Mouse (Mus musculus) liver, adult 2 months (tissue): ENCODE data around the gene Ebf1. TPM values are rescaled to one million over a fixed set of nuclear protein-coding genes. Genes with fewer than 3 reads are reported as not detected.

Experiments
- DNase-seq: peaks from one replicate; pipeline ENCODE4 v3.0.0-alpha.2; 2011; ENCODE audit warnings: low read depth, low spot score; ENCODE audit errors: extremely low read depth
- H3K27ac ChIP-seq: fragments of 200-500 bp; replicated peaks from 2 replicates; pipeline ENCODE4 v1.5.1; 2012; ENCODE audit warnings: low read depth, mild to moderate bottlenecking, control low read depth, inconsistent platforms, low read length; ENCODE audit not compliant: insufficient read depth
- H3K27me3 ChIP-seq: fragments of 200-500 bp; 2 replicates; pipeline ENCODE4 v1.6.1; 2012; ENCODE audit warnings: mild to moderate bottlenecking, moderate library complexity, low read length, inconsistent platforms; ENCODE audit not compliant: control insufficient read depth, insufficient read depth
- H3K36me3 ChIP-seq: fragments of 200-500 bp; 2 replicates; pipeline ENCODE4 v1.6.1; 2012; ENCODE audit warnings: low read length, inconsistent platforms; ENCODE audit not compliant: control insufficient read depth, insufficient read depth
- H3K4me1 ChIP-seq: fragments of 200-500 bp; 2 replicates; pipeline ENCODE4 v1.6.1; 2011; ENCODE audit warnings: low read length; ENCODE audit not compliant: control insufficient read depth, insufficient read depth
- H3K4me3 ChIP-seq: fragments of 200-500 bp; 2 replicates; pipeline ENCODE4 v1.5.1; 2011; ENCODE audit warnings: low read depth, mild to moderate bottlenecking, control low read depth, low read length, moderate library complexity; ENCODE audit not compliant: insufficient read depth
- H3K79me2 ChIP-seq: fragments of 200-500 bp; 2 replicates; pipeline ENCODE4 v1.6.1; 2012; ENCODE audit warnings: inconsistent platforms, mild to moderate bottlenecking, low read length, moderate library complexity; ENCODE audit not compliant: control insufficient read depth, insufficient read depth
- H3K9ac ChIP-seq: fragments of 200-500 bp; 2 replicates; pipeline ENCODE4 v1.6.1; 2012; ENCODE audit warnings: low read depth, mild to moderate bottlenecking, control low read depth, inconsistent platforms, low read length
- CTCF ChIP-seq: fragments of 200-500 bp; IDR thresholded peaks from 2 replicates; pipeline ENCODE4 v1.5.1; 2011; ENCODE audit warnings: low read depth, low read length, control low read depth
- POLR2A ChIP-seq: fragments of 200-500 bp; IDR thresholded peaks from 2 replicates; pipeline ENCODE4 v1.6.1; 2011; ENCODE audit warnings: low read length, control low read depth; ENCODE audit not compliant: insufficient read depth; ENCODE audit errors: extremely low read depth
- WGBS: fragments of 180-500 bp; shearing (Covaris S2); methylation state at CpG from one replicate; pipeline ENCODE4 v1.1.7; 2018; 5-methylcytosine and 5-hydroxymethylcytosine counted together
- polyA plus RNA-seq: library from polyadenylated mRNA; depleted of rRNA; stranded (reverse); fragments of >200 nt; gene quantifications from 2 replicates; pipeline ENCODE4 v1.2.3, GENCODE M21; 2012
- total RNA-seq: library from RNA; depleted of rRNA; stranded (reverse); fragments of >200 nt; gene quantifications from 2 replicates; pipeline ENCODE4 v1.2.3, GENCODE M21; 2014

Ebf1 gene
- total and polyA plus RNA-seq, 2 experiments, result 0.23 to 0.37 TPM

DNA sequence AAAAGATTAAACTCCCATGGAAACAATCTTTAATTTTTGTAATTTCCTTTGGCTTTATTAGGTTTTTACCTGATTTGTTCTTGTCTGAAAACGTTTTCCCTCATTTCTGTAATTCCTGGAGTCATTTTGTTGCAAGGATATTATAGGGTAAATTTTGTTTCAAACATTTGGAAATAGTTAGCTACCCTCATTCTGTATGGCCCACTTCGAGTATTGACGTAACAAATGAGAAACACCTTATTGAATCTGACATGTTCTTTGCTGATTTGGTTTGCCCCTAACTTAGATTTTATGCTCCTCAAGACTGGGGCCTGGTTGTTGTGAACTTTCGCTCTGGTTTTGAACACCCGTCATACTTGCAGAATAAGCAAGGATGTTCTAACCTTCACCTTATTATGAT lies 120.9 kb downstream of the Ebf1 start:
- Histone ChIP-seq H3K9ac (no peak overlapping the region), H3K79me2 (no peaks in the 10 kb centered on the region), H3K4me3 (no peak overlapping the region), H3K36me3 (no peaks in the 10 kb centered on the region), H3K27ac (no peak overlapping the region), H3K4me1 (no peaks in the 10 kb centered on the region), H3K27me3 (0 out of 2 replicates have a peak, but pooled peaks cover 5% of the 10 kb centered on the region)
- DNase-seq, result no peak
- 79% methylated on average over 5 of the region's 5 CpGs for WGBS
- TF ChIP-seq POLR2A (no peak), CTCF (no peak)

DNA sequence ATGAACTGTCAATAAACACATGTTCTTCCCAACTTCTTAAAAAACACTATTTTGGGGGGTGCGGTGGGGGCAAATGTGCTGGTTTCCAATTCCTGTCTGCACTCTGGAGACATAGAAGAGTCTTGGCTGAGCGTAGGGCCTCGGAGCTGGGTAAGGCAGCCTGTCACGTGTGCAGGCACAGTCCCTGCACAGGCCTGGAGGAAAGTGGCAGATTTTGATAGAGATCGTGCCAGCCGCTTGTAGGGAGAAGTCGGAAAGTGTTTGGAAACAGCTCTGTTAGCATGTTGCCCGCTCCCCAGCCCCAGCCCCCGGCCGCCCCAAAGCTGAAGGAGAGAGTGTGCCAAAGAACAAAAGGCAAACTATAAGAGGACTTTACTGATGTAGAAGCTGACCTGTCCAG lies 121.7 kb downstream of the Ebf1 start:
- Histone ChIP-seq H3K9ac (no peak overlapping the region), H3K79me2 (no peaks in the 10 kb centered on the region), H3K36me3 (no peaks in the 10 kb centered on the region), H3K4me1 (no peaks in the 10 kb centered on the region), H3K27ac (no peak overlapping the region), H3K4me3 (no peak overlapping the region), H3K27me3 (0 out of 2 replicates have a peak, but pooled peaks cover 5% of the 10 kb centered on the region)
- DNase-seq, result no peak
- 60% methylated on average over 10 of the region's 10 CpGs for WGBS
- TF ChIP-seq POLR2A, result no peak
- TF ChIP-seq CTCF, result no peak

DNA sequence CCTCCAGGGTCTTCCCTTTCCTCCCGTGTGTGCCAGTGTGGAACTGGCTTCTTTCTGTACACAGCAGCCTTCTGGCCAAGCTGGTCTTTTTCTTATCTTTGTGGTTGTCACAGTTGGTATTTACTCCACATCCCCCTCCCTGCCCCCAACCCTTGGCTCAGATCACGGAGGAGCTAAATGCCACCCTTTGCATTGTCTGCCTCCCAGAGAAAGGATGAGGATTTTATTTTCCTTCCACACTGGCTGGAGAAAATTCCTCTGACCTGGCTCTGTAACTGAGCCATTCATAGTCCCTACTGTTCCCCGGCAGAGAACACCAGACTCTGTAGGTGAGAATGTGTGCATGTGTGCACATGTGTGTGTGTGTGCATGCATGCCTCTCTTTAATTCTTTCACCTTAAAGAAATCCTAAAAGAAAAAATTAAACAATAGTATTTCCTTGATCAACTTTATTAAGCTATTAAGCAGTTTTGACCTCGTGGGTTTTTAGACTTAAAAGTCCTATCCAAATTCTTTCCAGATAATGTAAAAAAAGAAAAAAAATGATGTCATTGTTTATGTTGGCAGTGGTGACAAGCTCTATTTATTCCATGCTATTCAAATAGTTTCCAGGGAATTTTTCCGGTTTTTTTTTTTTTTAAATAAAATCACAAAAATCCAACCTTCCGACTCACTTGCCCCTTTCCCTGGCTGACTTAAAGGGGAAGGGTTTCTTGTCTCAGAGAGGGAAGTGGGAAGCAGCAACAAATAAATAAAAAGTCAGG lies 123.3 kb downstream of the Ebf1 start:
- H3K4me3 ChIP-seq, result no peak overlapping the region
- H3K36me3 ChIP-seq, result no peaks in the 10 kb centered on the region
- 10% methylated on average over 6 of the region's 6 CpGs for WGBS
- H3K4me1 ChIP-seq, result no peaks in the 10 kb centered on the region
- no peaks in the 10 kb centered on the region for H3K79me2 ChIP-seq
- 0 out of 2 replicates have a peak, but pooled peaks cover 5% of the 10 kb centered on the region for H3K27me3 ChIP-seq
- no peak overlapping the region for H3K27ac ChIP-seq
- no peak overlapping the region for H3K9ac ChIP-seq
- TF ChIP-seq POLR2A, result no peak
- TF ChIP-seq CTCF, result no peak
- DNase-seq, result no peak

DNA sequence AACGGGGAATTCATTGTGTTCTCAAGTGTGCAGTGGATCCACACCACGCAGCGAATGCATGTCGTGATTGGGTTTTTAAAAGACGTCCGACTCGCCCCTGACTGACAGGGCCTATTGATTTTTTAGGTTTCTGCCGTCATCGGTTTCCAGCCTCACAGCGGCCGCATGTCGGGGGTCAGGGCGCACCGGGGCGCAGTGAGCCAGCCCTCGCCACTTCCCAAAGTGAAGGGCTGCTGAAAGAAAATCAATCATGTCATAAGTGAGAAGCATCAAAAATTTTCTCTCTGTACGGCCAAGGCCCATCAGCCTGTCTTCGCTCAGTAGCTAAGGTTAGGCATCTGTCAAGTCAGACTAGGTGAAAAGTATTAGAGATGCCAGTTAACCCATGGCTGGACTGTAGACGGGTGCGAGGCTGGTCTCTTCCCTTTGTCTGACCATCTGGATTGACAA lies 124.0 kb downstream of the Ebf1 start:
- no peaks in the 10 kb centered on the region for H3K79me2 ChIP-seq
- H3K4me1 ChIP-seq, result no peaks in the 10 kb centered on the region
- 0 out of 2 replicates have a peak, but pooled peaks cover 5% of the 10 kb centered on the region for H3K27me3 ChIP-seq
- no peak for DNase-seq
- WGBS, result 25% methylated on average over 20 of the region's 20 CpGs
- H3K27ac ChIP-seq, result no peak overlapping the region
- H3K36me3 ChIP-seq, result no peaks in the 10 kb centered on the region
- H3K4me3 ChIP-seq, result no peak overlapping the region
- no peak overlapping the region for H3K9ac ChIP-seq
- TF ChIP-seq CTCF, result no peak
- TF ChIP-seq POLR2A, result no peak

DNA sequence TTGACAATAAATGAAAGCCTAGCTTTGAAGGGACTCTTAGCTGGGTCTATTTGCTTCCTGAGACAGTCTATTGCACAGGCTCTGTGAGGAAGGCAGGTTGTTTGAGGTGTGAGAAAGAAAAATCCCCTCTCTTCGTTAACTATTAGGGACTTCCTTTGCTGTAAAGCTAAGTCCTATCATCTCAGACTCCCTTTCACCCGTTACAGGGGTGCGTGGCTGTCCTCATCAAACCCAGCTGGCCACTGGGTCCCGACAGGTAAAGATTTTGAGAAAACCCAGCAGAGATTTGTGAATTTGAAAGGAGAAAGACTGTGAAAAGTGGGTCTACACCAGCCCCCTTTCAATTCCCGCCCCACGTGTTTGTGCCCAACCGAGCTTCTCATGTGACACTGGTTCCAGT lies 127.3 kb downstream of the Ebf1 start:
- Histone ChIP-seq H3K79me2 (no peaks in the 10 kb centered on the region), H3K27ac (no peak overlapping the region), H3K27me3 (0 out of 2 replicates have a peak, but pooled peaks cover 5% of the 10 kb centered on the region), H3K9ac (no peak overlapping the region), H3K4me1 (no peaks in the 10 kb centered on the region), H3K36me3 (no peaks in the 10 kb centered on the region), H3K4me3 (no peak overlapping the region)
- 65% methylated on average over 7 of the region's 7 CpGs for WGBS
- no peak for TF ChIP-seq CTCF
- no peak for TF ChIP-seq POLR2A
- DNase-seq, result no peak

DNA sequence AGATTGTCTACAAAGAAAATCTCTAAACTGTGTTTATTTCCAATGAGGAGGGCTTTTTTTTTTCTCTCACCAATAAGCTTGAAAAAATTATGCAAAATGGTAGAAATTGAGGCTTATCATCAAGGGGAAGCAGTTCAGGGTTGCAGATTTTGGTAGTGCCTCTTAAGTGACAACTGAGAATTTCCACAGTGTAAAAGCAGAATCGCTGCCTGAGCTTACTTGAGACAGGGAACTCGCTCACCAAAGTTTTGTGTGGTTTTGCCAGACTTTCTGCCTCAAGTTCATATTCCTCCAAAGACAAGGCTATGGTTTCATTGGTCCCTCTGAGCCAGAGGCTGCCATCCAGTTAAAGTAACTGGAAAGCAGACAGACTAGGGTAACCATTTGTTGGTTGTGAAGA lies 128.8 kb downstream of the Ebf1 start:
- Histone ChIP-seq H3K36me3 (no peaks in the 10 kb centered on the region), H3K4me1 (no peaks in the 10 kb centered on the region), H3K79me2 (no peaks in the 10 kb centered on the region), H3K27ac (no peak overlapping the region), H3K27me3 (0 out of 2 replicates have a peak, but pooled peaks cover 4% of the 10 kb centered on the region), H3K9ac (no peak overlapping the region), H3K4me3 (no peak overlapping the region)
- no peak for DNase-seq
- WGBS, result 92% methylated on average over 2 of the region's 2 CpGs
- no peak for TF ChIP-seq CTCF
